Mouse (Mus musculus) midbrain, embryonic 14.5 days (tissue): Measurements from ENCODE around the gene Zfp978. TPM values are rescaled to one million over a fixed set of nuclear protein-coding genes. Genes with fewer than 3 reads are reported as not detected.
"Not testable (repeated sequence)": the region's sequence is repeated elsewhere in the genome, so short reads cannot be mapped to it uniquely, and the experiment has no call there.

Experiments used
- ATAC-seq: fragments of 200-750 bp; cut with Nextera tagmentation; 2 replicates; pipeline ENCODE4 v1.8.0; 2017; ENCODE audit warnings: moderate number of reproducible peaks, moderate library complexity; ENCODE audit not compliant: low FRiP score, low TSS enrichment
- DNase-seq: peaks from one replicate; pipeline ENCODE4 v3.0.0-alpha.2; 2015
- H3K27ac ChIP-seq: fragments of 300-500 bp; sonication (generic); replicated peaks from 2 replicates; pipeline ENCODE4 v1.5.1; 2014; ENCODE audit warnings: mild to moderate bottlenecking, low read depth, low read length, moderate library complexity
- H3K27me3 ChIP-seq: fragments of 300-500 bp; sonication (generic); 2 replicates; pipeline ENCODE4 v1.6.1; 2014; ENCODE audit warnings: low read length, control low read depth, mixed read lengths; ENCODE audit not compliant: control insufficient read depth, insufficient read depth
- H3K36me3 ChIP-seq: fragments of 300-500 bp; sonication (generic); 2 replicates; pipeline ENCODE4 v1.6.1; 2014; ENCODE audit warnings: low read length, control low read depth; ENCODE audit not compliant: control insufficient read depth, insufficient read depth
- H3K4me1 ChIP-seq: fragments of 300-500 bp; sonication (generic); 2 replicates; pipeline ENCODE4 v1.6.1; 2014; ENCODE audit warnings: mild to moderate bottlenecking, antibody characterized with exemption, low read length, control low read depth; ENCODE audit not compliant: control insufficient read depth, insufficient read depth
- H3K4me2 ChIP-seq: fragments of 300-500 bp; sonication (generic); 2 replicates; pipeline ENCODE4 v1.6.1; 2014; ENCODE audit warnings: mild to moderate bottlenecking, low read length, moderate library complexity
- H3K4me3 ChIP-seq: fragments of 300-500 bp; sonication (generic); replicated peaks from 2 replicates; pipeline ENCODE4 v1.5.1; 2014; ENCODE audit warnings: low read depth, low read length
- H3K9ac ChIP-seq: fragments of 300-500 bp; sonication (generic); replicated peaks from 2 replicates; pipeline ENCODE4 v1.6.1; 2014; ENCODE audit warnings: mild to moderate bottlenecking, low read length, moderate library complexity
- H3K9me3 ChIP-seq: fragments of 300-500 bp; sonication (generic); 2 replicates; pipeline ENCODE4 v1.6.1; 2016; ENCODE audit warnings: low read length, control low read depth, mixed read lengths; ENCODE audit not compliant: control insufficient read depth
- WGBS: fragments of 180-500 bp; shearing (Covaris S2); extraction: QIAGEN DNeasy Blood & Tissue Kit; methylation state at CpG from one replicate; pipeline ENCODE4 v1.1.7; 2014; 5-methylcytosine and 5-hydroxymethylcytosine counted together
- polyA plus RNA-seq: library from polyadenylated mRNA; unstranded; fragments of >200 nt; fragmentation: Nextera tagmentation; extraction: Ambion mirVana; gene quantifications from 2 replicates; pipeline ENCODE4 v1.2.1, GENCODE M21; 2014

Gene Zfp978
- polyA plus RNA-seq, 1 experiment from 2014 or later = 0.22 TPM

- not testable (repeated sequence) for H3K4me1 ChIP-seq, H3K4me2 ChIP-seq, DNase-seq, ATAC-seq, H3K36me3 ChIP-seq, H3K4me3 ChIP-seq, H3K27ac ChIP-seq, H3K9ac ChIP-seq, H3K27me3 ChIP-seq
- 67% methylated on average over 3 of the region's 3 CpGs for WGBS
- peaks cover 66% of the 10 kb centered on the region for H3K9me3 ChIP-seq
Measured at GRCm38 (mm10) chr4:147340236-147340635, 20.9 kb upstream of the Zfp978 start.

GRCm38 (mm10) chr4:147340876-147341275 lies 20.2 kb upstream of the Zfp978 start:
- peaks cover 62% of the 10 kb centered on the region for H3K9me3 ChIP-seq
- H3K27ac ChIP-seq, H3K36me3 ChIP-seq, ATAC-seq, H3K4me3 ChIP-seq, DNase-seq, H3K4me1 ChIP-seq, H3K27me3 ChIP-seq, H3K9ac ChIP-seq, H3K4me2 ChIP-seq: not testable (repeated sequence)
- WGBS = 88% methylated on average over 3 of the region's 3 CpGs

GRCm38 (mm10) chr4:147343042-147343908 lies 17.8 kb upstream of the Zfp978 start:
- H3K4me3 ChIP-seq, DNase-seq, H3K9ac ChIP-seq, H3K4me1 ChIP-seq, H3K4me2 ChIP-seq, H3K36me3 ChIP-seq, H3K27me3 ChIP-seq, H3K27ac ChIP-seq: not testable (repeated sequence)
- ATAC-seq = peak; percentile 90
- H3K9me3 ChIP-seq = peaks cover 55% of the 10 kb centered on the region
- WGBS = 76% methylated on average over 6 of the region's 6 CpGs

GRCm38 (mm10) chr4:147345061-147345554 lies 16.0 kb upstream of the Zfp978 start:
- ATAC-seq = not testable (repeated sequence)

GRCm38 (mm10) chr4:147346361-147347035 lies 14.6 kb upstream of the Zfp978 start:
- not testable (repeated sequence) for DNase-seq, H3K4me2 ChIP-seq, H3K36me3 ChIP-seq, H3K27ac ChIP-seq, H3K9ac ChIP-seq, H3K4me3 ChIP-seq, H3K4me1 ChIP-seq, H3K27me3 ChIP-seq, ATAC-seq
- 69% methylated on average over 4 of the region's 4 CpGs for WGBS
- peaks cover 65% of the 10 kb centered on the region for H3K9me3 ChIP-seq

More at GRCm38 (mm10) chr4:147345061-147345554, 16.0 kb upstream of the Zfp978 start:
- not testable (repeated sequence) for H3K27me3 ChIP-seq, H3K27ac ChIP-seq, H3K4me1 ChIP-seq, H3K9ac ChIP-seq, H3K4me3 ChIP-seq, H3K4me2 ChIP-seq, DNase-seq, H3K36me3 ChIP-seq
- WGBS = 91% methylated on average over 2 of the region's 2 CpGs
- peaks cover 59% of the 10 kb centered on the region for H3K9me3 ChIP-seq

GRCm38 (mm10) chr4:147347300-147347699 lies 13.8 kb upstream of the Zfp978 start:
- peaks cover 65% of the 10 kb centered on the region for H3K9me3 ChIP-seq

GRCm38 (mm10) chr4:147347880-147348279 lies 13.2 kb upstream of the Zfp978 start:
- peaks cover 63% of the 10 kb centered on the region for H3K9me3 ChIP-seq
- not testable (repeated sequence) for ATAC-seq, H3K27me3 ChIP-seq, H3K36me3 ChIP-seq, H3K4me3 ChIP-seq, H3K9ac ChIP-seq, H3K4me1 ChIP-seq, DNase-seq, H3K27ac ChIP-seq, H3K4me2 ChIP-seq
- WGBS = 68% methylated on average over 1 of the region's 3 CpGs

More at GRCm38 (mm10) chr4:147347300-147347699, 13.8 kb upstream of the Zfp978 start:
- H3K27me3 ChIP-seq, H3K36me3 ChIP-seq, DNase-seq, H3K4me1 ChIP-seq, H3K4me2 ChIP-seq, H3K4me3 ChIP-seq, H3K9ac ChIP-seq, ATAC-seq, H3K27ac ChIP-seq: not testable (repeated sequence)
- WGBS = 62% methylated on average over 4 of the region's 4 CpGs

- H3K4me1 ChIP-seq, ATAC-seq, H3K4me2 ChIP-seq, H3K9ac ChIP-seq, DNase-seq, H3K36me3 ChIP-seq, H3K27me3 ChIP-seq, H3K4me3 ChIP-seq, H3K27ac ChIP-seq: not testable (repeated sequence)
- WGBS = 80% methylated on average over 2 of the region's 2 CpGs
- peaks cover 57% of the 10 kb centered on the region for H3K9me3 ChIP-seq
Measured at GRCm38 (mm10) chr4:147348401-147348800, 12.7 kb upstream of the Zfp978 start.
